Mouse (Mus musculus) gastrocnemius, adult 18-20 months (tissue): ENCODE results near the gene Nfkbia. TPM values are rescaled to one million over a fixed set of nuclear protein-coding genes. Genes with fewer than 3 reads are reported as not detected.

Source experiments
- DNase-seq: peaks from one replicate; pipeline ENCODE4 v3.0.0; 2021; ENCODE audit warnings: low spot score
- total RNA-seq, 2 experiments: library from RNA; stranded (reverse); gene quantifications; 2 replicates each; pipeline ENCODE4 v1.2.3; 2021

The Nfkbia gene
- total RNA-seq, 2 experiments from 2014 or later = 19.0 to 63.6 TPM

GRCm38 (mm10) chr12:55490722-55491449 is 1.6 kb downstream of the Nfkbia start:
- peak; percentile 78 for DNase-seq

- no peak for DNase-seq
Observed at GRCm38 (mm10) chr12:55489986-55490721, 2.3 kb downstream of the Nfkbia start.

DNA sequence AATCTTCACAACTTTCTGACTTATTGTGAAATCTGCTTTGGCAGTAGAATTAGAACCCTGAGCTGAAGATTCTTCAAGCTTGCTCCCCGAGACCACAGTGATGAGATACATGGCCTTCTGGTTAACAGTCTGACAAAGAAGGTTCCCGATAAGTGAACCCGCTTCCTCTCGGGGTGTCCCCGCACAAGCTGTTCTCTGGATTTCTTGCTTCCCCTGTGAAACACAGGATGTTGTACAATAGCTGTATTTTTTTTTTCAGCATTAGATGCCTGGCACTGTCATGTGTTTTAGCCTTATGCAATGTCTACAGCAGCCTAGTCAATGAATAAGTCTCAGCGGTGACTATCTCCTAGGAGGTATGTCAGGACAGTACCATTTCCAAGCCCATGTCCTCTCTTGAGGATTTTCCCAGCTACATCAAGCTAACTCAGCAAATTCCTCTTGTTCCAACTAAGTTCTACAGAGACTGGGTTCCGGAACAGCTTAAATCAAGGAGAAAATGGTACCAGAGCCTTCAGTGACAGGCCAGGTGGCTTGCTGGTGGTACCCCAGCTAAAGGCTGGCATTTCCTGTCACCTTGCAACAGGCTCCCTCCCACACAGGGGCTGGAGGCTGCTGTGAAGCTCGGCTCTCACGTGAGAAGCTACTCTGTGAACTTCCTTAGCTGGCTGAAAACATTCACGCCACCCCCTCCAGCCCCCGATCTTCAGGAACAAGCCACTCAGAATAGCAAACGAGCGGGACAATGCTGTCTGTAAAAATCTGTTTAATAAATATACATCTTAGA is 3.6 kb downstream of the Nfkbia start:
- DNase-seq = no peak

DNA sequence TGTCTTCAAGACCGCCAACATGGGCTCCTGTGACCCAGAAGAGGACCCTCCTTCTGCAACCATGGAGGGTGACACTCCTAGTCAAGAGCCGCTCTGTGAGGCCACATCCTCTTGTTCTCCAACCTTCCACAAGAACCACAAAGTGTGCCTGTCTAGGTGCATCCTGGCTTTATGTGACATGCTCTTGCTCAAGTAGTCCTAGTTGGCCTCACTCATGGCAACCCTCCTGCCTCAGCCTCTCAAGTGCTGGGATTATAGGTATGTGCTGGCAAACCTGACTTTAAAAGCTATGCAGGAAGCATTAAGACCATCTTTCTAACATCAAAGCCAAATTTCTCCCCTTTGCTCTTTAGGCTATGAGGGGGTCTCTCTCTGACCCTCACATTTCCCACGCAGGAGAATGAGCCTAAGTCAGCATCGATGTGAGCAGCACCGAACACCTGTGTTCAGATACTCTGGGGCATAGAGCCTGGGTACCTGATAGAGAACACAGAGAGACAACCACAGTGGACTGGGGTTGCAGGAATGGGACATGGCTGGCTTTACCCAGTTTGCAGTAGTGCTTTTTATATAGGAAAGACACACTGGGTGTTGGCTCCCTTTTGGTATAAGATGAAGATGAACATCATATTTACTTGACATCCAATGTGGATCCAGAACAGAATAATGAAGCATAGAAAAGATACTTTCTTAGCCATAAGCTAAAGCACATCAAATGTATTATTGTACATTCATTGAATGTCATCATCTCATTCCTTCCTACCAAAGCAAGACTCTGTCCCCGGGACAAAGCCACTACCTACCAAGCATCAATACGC is 4.4 kb downstream of the Nfkbia start:
- no peak for DNase-seq

GRCm38 (mm10) chr12:55486923-55487674 is 5.3 kb downstream of the Nfkbia start:
- DNase-seq = no peak

DNA sequence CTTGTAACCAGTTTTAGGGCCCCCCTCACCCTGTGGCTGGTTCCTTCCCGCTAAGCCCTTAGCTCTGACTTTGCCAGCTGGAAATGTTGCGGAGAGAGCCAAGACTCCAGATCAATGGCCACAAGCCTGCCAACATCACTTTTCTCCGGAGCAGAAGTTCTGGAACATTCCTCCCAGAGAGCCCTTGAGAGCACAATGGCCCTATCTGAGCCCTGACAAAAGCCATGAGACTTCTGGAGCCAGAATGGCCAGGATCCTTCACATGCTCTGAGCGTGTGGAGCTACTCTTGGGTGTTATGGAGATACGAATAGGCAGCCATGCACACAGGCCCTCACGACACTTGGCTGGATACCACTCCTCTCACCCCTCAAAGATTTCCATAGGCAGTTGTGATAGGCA is 7.6 kb downstream of the Nfkbia start:
- DNase-seq = no peak

GRCm38 (mm10) chr12:55484079-55484774 is 8.2 kb downstream of the Nfkbia start:
- no peak for DNase-seq

DNA sequence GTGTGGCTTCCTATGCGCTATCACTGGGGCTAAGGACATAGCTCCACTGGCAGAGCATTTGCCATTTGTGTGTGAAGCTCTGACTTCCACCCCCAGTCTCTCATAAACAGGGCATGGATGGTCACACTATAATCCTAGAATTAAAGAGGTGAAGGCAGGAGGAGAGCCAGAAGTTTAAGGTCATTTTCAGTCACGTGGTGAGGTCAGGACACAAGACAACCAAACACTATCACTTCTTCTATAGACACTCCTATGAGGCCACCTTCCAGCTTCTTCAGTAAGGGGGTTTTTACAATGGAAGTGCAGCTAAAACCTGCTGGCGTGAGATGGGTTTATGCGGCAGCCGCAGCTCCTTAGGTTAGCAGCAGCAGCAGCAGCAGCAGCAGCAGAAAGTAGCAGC is 8.9 kb downstream of the Nfkbia start:
- DNase-seq = no peak

GRCm38 (mm10) chr12:55482732-55483131 is 9.7 kb downstream of the Nfkbia start:
- no peak for DNase-seq

DNA sequence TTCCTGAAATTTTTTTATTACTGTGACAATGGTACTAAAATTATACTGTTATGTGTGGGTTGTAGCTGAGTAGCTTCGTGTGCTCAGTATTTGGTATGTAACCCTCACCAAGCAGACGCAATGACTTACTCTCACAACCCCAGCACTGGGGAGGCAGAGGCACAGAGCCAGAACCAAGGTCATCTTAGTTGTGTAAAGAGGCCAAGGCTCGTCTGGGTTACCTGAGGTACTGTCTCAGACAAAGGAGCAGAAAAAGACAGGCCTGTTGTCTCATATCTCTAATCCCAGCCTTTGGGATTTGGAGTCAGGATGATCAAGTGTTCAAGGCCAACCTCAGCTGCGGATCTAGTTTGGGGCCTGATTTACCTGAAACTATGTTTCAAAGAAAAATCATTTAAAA is 10.7 kb downstream of the Nfkbia start:
- DNase-seq = no peak

GRCm38 (mm10) chr12:55480471-55481153 is 11.8 kb downstream of the Nfkbia start:
- DNase-seq = no peak

GRCm38 (mm10) chr12:55478901-55479300 is 13.5 kb downstream of the Nfkbia start:
- DNase-seq = no peak

DNA sequence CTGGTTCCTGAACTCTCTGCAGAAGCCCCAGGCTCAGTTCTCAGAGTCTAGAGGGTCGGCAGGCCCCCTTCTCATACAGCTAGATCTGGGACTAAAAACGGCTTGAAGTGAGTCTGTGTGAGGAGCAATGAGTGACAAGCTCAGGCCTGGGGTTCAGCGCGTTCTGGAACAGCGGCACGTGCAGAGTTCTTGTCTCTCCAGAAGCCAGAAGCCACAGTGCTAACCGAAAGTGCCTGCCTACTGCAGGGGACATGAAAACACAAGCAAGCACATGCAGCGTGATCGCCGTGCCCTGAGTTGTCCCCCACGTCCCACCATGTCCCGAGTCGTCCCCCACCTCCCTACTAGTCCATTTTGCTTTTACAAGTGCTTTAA is 18.3 kb downstream of the Nfkbia start:
- DNase-seq = no peak

DNA sequence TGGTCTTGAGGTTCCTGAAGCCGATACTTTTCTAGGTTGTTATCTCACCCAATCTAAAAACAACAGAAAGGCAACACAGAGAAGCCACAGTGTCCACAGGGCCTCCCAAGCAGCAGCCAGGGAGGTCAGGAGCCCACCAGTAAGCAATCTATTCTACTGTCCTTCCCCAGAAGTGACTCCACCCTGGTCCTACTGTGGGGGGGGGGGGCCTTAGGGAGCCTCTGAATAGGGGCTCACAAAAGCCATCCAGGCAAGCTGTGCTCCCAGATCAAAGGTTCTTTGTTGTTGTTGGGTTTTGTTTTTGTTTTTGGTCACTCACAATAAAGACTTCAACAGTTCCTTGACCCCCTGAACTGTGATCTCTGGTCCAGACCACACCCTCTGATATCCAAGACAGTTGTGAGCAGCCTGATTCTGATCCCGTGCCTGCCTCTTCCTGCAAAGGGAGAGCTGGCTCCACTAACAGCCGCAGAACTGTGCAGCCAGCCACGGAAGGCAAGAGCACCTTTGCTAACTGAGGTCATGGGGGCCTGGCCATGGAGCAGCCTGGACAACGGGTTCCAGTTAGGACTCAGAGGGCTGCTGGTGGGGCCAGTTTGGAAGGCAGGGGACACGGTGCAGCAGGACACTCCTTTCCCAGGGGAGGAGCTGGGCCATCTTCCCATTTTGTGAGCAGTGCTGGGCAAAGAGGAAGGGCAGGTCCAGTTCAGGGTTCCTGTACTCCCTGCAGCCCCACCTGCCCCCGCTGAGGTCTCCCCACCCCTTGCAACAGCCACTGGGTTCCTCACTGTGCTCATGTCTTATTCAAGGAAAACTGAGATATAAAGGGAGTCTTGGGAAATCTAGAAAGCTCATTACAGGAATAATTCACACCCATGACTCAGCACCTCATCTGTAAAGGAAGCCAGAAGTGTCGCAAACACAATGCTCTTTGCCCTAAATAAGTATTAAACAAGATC is 18.9 kb downstream of the Nfkbia start:
- DNase-seq = peak; percentile 79

- no peak for DNase-seq
Observed at GRCm38 (mm10) chr12:55471344-55471743, 21.1 kb downstream of the Nfkbia start.

- DNase-seq = no peak
Observed at GRCm38 (mm10) chr12:55470442-55470841, 22.0 kb downstream of the Nfkbia start.

- DNase-seq = no peak
Observed at GRCm38 (mm10) chr12:55467331-55468180, 24.9 kb downstream of the Nfkbia start.
